ENCODE assay signal across 27 mouse cellular contexts in the genomic region with DNA sequence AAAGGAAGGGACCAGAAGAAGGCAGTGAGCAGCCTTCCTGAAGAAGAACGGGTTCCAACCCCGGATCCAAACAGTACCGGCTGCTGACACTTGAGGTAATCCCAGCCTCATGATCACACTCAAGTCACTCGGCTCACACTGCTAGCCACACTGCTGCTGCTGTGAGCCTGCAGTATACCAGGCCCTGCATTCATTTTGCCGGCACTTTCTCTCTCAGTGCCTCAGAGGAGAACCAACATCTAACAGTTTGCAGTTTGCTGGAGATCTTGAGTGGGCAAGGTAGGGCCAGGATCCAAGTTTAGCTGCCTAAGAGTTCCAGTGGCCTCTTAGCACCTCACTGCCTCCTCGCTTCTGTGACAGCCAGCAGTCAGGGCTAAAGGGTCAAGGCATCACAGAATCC. TPM values are rescaled to one million over a fixed set of nuclear protein-coding genes. Genes with fewer than 3 reads are reported as not detected.
"Had no signal": no experiment of that assay in that cellular context is flagged by ENCODE, and none has a peak within 500 bp of the region (broad histone marks: within the 10 kb centered on the region; RNA-seq: fewer than 3 reads in every experiment).

No protein-coding gene starts in this region.

- H3K36me3 ChIP-seq: kidney, embryonic 15.5 days; limb, embryonic 10.5 days; liver, embryonic 12.5 days; liver, embryonic 15.5 days; lung, embryonic 15.5 days; midbrain, embryonic 12.5 days; midbrain, embryonic 15.5 days; neural tube, embryonic 12.5 days; neural tube, embryonic 15.5 days had no signal

- H3K27ac ChIP-seq: kidney, embryonic 15.5 days; limb, embryonic 10.5 days; limb, embryonic 13.5 days; liver, embryonic 12.5 days; liver, embryonic 15.5 days; lung, embryonic 15.5 days; macrophage; midbrain, embryonic 12.5 days; midbrain, embryonic 15.5 days; neural tube, embryonic 12.5 days; neural tube, embryonic 15.5 days had no signal

- H3K9ac ChIP-seq: kidney, embryonic 15.5 days; limb, embryonic 13.5 days; liver, embryonic 12.5 days; liver, embryonic 15.5 days; lung, embryonic 15.5 days; midbrain, embryonic 12.5 days; midbrain, embryonic 15.5 days; neural tube, embryonic 12.5 days; neural tube, embryonic 15.5 days had no signal

- H3K27me3 ChIP-seq: kidney, embryonic 15.5 days; limb, embryonic 13.5 days; liver, embryonic 12.5 days; liver, embryonic 15.5 days; lung, embryonic 15.5 days; midbrain, embryonic 12.5 days; midbrain, embryonic 15.5 days; neural tube, embryonic 12.5 days; neural tube, embryonic 15.5 days had no signal

- H3K4me3 ChIP-seq: kidney, embryonic 15.5 days; limb, embryonic 10.5 days; limb, embryonic 13.5 days; liver, embryonic 12.5 days; liver, embryonic 15.5 days; lung, embryonic 15.5 days; midbrain, embryonic 12.5 days; midbrain, embryonic 15.5 days; neural tube, embryonic 12.5 days; neural tube, embryonic 15.5 days had no signal

- DNase-seq: kidney, postnatal 10 days; kidney, postnatal 36 days; layer of hippocampus, postnatal 36 days; liver; lung, adult 18-20 months; lung, postnatal 10 days; thymus, adult 18-20 months; thymus, postnatal 36 days had no signal

- H3K9me3 ChIP-seq: kidney, embryonic 15.5 days; limb, embryonic 10.5 days; limb, embryonic 13.5 days; liver, embryonic 12.5 days; liver, embryonic 15.5 days; lung, embryonic 15.5 days; midbrain, embryonic 12.5 days; midbrain, embryonic 15.5 days; neural tube, embryonic 12.5 days; neural tube, embryonic 15.5 days had no signal

- H3K4me2 ChIP-seq: kidney, embryonic 15.5 days; limb, embryonic 13.5 days; liver, embryonic 12.5 days; liver, embryonic 15.5 days; lung, embryonic 15.5 days; midbrain, embryonic 12.5 days; midbrain, embryonic 15.5 days; neural tube, embryonic 12.5 days; neural tube, embryonic 15.5 days had no signal

- ATAC-seq: liver, embryonic 12.5 days; midbrain, embryonic 15.5 days had no signal

- H3K4me1 ChIP-seq: kidney, embryonic 15.5 days; limb, embryonic 10.5 days; limb, embryonic 13.5 days; liver, embryonic 12.5 days; liver, embryonic 15.5 days; lung, embryonic 15.5 days; midbrain, embryonic 12.5 days; midbrain, embryonic 15.5 days had no signal

RNA-seq across cellular contexts. Expression of a gene that starts 23.3 kb away (rescaled TPM):
- total RNA-seq: layer of hippocampus, adult 8-10 months; layer of hippocampus, postnatal 10 days; layer of hippocampus, postnatal 36 days; left cerebral cortex, adult 8-10 months; left cerebral cortex, postnatal 14 days; megakaryocyte, adult 5-6 weeks had no signal
- polyA plus RNA-seq: macrophage; small intestine, adult 2 months; spleen, adult 2 months; urinary bladder, adult 2 months had no signal

RNA-seq across cellular contexts. Expression of a gene that starts 54.8 kb away (rescaled TPM):
- total RNA-seq: layer of hippocampus, postnatal 10 days; layer of hippocampus, postnatal 36 days; left cerebral cortex, postnatal 14 days had no signal
- polyA plus RNA-seq: limb, embryonic 10.5 days; midbrain, embryonic 12.5 days; neural tube, embryonic 15.5 days had no signal
